Mouse (Mus musculus): ENCODE data around the gene Gm364.

Gene Gm364

DNA sequence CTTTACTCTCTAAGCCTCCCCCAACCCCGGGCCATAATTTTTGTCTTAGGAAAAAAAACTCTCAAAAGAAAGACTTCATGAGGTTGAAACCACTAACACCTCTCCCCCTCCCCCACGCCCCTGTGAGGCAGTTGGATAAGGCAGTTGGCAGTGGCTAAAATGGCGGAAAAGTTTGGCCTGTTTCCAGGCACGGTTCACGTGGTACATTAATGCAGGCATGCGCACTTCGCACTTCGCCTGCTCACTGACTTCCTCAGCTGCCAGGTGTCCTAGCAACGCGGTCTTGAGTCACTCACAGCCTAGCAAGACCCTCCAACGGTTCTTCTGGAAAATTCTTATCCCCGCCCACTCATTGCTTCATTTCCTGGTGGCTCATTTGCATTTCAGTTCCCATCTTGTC, at the start of gene Gm364:
Gene Gm364 (plus strand): TSS at position 386 of the 400 bp plus-strand sequence.
- in situ Hi-C loops (cut with MboI) = no loop called here

DNA sequence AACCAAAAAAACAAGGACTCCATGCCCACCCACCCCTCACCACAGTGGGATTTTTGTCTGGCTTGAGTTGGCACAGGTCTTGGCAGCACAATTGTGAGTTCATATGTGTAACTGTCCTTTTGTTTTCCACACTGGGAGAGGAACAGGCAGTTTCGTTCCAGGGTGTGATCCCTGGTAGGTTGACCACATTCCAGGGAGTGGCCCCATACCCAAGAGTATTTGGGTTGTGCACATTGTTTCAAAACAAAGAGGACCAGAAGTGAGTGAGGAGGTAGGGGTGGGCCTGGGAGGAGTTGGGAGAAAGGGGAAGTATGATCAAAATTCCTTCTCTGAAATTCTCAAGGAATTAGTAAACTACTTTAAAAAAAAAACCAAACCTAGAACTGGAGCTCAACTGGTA, 49.6 kb upstream of the Gm364 start:
- in situ Hi-C loops (cut with MboI) = no loop called here

DNA sequence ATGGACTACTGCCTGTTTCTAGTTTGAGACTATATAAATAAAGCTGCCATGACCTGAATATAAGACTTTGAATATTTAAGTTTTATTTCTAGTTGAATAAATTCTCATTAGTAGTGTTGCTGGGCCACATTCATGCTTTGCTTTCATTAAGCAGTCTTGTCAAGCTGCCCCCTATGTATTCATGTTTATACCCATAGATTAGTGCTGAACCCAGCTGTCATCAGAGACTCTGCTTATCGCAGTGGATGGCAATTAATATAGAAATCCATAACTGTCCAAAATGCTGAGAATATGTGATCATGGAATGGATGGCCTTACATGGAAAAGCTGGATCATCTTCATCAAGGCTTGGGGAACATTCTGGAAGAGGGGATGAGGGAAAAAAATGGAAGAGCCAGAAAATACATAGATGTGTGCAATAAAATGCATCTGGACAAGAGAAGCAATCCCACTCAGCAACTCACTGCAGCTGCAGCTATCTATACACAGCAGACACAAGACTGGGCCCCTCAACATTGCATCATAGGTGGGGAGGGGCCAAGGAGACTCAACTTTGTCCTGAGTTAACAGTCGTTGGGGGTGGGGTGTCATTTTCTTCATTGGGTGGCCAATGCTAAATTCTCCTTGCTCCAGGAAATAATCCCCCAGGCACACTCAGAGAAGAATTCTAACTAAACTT, 43.9 kb upstream of the Gm364 start:
- in situ Hi-C loops (cut with MboI) = no loop called here

DNA sequence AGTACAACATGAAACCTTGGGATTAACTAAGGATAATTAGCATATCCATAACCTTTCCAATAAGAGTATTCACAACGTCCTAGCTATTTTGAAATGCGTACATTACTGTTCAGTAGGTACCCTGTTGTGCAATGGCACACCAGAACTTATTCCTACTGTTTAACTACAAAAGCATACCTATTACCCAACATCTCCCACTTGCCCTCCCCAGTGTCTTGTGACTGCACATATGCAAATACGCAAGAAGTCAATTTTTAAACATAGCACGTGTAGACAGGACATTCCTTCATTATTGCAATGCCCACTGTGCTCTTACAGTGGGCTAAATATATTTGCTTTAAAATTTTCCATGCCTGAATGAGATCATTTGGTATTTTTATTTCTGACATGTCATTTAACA, 36.0 kb upstream of the Gm364 start:
- in situ Hi-C loops (cut with MboI) = no loop called here

GRCm38 (mm10) chrX:57373543-57373942, 35.4 kb upstream of the Gm364 start:
- in situ Hi-C loops (cut with MboI) = no loop called here

DNA sequence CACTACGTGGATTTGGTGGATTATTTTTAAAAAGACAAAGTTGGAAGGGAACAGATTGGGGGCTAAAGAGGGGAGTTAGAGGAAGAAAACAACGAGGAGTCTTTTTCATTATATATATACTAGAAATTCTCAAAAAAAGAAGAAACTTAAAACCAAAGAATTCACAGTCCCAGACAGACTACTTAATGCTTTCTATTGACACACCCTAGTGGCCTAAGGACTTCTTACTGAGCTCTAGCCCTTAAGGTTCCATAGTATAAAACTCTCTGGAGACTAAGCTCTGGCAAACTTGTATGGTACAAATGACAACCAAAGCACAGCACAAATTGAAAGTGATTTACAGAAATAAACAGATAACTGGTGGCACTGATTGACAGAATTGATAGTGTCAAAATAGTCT, 34.9 kb upstream of the Gm364 start:
- in situ Hi-C loops (cut with MboI) = no loop called here

DNA sequence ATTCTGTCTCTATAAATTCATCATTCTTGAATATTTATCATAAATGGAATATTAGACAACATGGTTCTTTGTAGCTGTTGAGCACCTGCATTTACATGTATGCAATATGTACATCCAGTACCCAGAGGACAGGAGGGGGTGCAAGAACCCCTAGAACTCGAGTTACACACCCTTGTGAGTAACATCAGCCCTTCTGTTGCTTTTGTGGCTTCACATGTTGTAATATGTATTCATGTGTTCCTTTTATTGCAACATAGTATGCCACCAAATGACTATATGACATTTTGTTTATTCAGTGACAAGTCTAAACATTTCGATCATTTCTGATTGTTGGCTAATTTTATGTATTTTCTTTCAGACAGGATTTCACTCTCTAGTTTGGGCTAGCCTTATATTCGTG, 31.9 kb upstream of the Gm364 start:
- in situ Hi-C loops (cut with MboI) = no loop called here

GRCm38 (mm10) chrX:57378579-57378978, 30.4 kb upstream of the Gm364 start:
- in situ Hi-C loops (cut with MboI) = no loop called here

- in situ Hi-C loops (cut with MboI) = no loop called here
These were observed 28.0 kb upstream of the Gm364 start for GRCm38 (mm10) chrX:57380915-57381314.

DNA sequence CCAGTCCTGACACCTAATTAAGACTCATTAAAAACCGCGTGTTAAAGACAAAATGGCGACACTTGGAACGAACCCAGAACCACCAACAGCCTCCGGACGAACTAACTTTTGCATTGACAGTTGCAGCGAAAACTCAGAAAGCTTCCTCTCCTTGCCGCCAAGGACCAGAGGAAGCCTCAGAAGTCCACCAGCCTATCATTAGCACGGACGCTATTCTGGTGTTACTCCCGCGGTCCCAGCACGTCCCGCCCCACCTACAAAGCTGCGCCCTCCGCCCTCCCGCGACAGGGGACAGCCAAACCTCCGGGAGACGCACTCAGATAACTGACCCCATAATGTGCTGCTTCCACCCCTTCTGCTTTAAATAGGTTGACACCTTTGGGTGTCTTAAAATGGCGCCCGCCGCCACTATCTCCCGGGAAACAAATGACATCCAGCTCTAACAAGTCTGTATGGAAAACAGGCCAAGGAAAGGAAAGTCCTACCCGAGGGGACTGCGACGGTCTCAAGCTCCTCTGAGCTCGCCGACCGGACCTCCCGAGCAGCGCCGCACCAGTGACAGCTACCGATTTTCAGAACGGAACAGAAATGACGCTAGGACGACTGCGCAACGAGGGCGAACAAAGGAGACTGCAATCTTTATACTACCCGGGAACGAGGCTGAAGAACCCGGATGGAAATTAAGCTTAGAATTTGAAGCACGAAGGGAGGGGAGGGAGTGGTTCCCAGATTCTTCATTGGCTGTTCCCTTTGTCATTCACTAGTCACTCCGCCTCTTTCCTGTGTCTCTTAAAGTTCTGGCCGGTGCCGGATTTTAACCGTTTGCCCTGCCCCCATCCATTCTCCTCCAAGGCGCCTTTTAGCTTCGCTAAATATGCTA, 16.3 kb upstream of the Gm364 start, which contains the start of gene Rbmx:
Gene Rbmx (minus strand): TSS at position 670 of the 880 bp plus-strand sequence.
- in situ Hi-C loops (cut with MboI) = no loop called here

DNA sequence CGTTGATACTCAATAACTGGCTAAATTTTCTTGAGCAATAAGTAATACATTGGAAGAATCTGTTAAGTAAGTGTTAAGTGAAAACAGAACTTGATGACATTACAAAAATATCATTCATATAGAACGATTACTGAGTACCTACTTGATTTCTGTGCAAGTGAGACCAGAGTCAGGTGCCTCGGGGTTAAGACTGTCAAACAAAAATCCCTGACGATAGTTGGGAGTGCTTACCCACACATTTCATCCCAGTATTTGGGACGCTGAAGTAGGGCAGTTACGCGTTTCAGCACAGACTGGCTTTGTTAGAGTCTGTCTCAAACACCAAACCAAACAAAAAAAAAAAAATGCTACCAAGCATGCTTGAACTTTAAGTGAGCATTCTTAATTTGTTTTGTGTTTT, 15.5 kb upstream of the Gm364 start:
- in situ Hi-C loops (cut with MboI) = no loop called here

- in situ Hi-C loops (cut with MboI) = no loop called here
These were observed 7.6 kb upstream of the Gm364 start for GRCm38 (mm10) chrX:57401388-57401787.

- in situ Hi-C loops (cut with MboI) = no loop called here
These were observed 5.3 kb upstream of the Gm364 start for GRCm38 (mm10) chrX:57403651-57404050.

GRCm38 (mm10) chrX:57431610-57432009, 22.7 kb downstream of the Gm364 start:
- in situ Hi-C loops (cut with MboI) = no loop called here

DNA sequence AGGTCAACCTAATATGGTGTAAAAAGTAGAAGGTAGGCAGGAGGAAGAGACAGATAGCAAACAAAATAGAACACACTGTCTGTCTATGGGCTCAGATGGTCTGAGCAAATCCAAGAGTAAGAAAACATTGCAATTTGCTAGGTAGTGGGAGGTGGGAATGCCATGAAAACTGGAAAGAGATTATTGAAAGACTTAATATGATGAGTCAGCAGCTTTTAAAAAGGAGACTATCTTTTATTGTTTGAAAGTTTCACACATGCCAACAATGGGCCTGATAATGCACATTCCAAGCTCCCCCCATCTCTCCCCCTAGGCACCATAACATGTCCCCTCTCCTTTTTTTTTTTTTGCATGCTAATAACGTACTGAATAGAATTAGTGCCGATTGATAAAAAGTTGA, 24.9 kb downstream of the Gm364 start:
- in situ Hi-C loops (cut with MboI) = no loop called here

- in situ Hi-C loops (cut with MboI) = no loop called here
These were observed 94.7 kb downstream of the Gm364 start, which contains the start of gene Gpr101 for GRCm38 (mm10) chrX:57503634-57504033. Gpr101 (minus strand) TSS chrX:57503757.

- in situ Hi-C loops (cut with MboI) = no loop called here
These were observed 97.3 kb downstream of the Gm364 start for GRCm38 (mm10) chrX:57506247-57506646.

DNA sequence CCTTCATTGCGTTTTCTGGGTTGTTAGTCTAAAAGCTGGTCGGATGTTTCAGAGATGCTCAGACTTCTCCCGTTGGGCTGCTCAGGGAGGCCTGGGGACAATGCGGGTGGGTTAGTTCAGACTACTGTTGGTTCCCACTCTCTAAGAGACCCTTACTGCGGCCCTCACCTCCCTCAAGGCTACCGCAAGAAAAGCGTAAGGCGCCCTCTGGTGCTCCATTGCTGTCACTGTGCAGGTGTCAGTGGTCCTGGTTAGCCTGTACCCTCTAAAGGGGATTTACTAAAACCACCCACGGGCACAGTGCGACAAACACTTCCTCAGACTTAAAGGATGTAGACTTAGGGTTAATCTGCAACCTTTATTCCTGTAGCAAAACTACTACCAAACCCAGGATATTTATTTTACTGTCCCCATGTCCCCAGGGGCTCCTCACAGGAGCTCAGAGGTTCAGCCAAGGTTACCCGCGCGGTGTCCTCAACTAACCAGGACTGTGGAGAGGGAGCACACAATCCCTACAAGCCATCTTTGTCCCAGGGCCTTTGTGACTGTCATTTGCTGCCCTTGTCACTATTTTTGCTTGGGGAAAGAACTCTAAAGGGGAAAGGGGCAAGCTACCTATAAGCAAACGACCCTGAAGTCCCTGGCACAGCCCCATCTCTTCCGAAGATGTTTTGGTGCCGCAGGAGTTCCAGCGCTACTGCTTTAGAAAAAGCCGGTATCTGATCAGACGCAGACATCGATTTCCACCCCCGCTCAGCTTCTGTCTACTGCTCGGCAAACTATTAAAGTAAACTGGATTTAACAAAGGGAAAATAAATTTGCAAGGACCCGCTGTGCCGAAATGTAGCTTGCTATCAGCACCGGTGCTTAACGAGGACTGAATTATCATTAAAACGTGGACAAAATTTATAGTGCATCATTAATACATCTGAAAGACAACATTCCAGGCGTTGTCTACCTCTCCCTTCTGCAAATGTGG, 112.5 kb downstream of the Gm364 start:
- in situ Hi-C loops (cut with MboI) = no loop called here
